Mouse (Mus musculus) stomach, postnatal 0 days (tissue): Measurements from ENCODE around the gene Sgce.

Experiments used
- CTCF ChIP-seq: IDR thresholded peaks from 2 replicates; pipeline ENCODE4 v1.5.1; 2016; ENCODE audit warnings: antibody characterized with exemption, low read depth, mild to moderate bottlenecking, moderate library complexity
- EP300 ChIP-seq: optimal IDR thresholded peaks from 2 replicates; pipeline ENCODE3; 2016; ENCODE audit warnings: antibody characterized with exemption

DNA sequence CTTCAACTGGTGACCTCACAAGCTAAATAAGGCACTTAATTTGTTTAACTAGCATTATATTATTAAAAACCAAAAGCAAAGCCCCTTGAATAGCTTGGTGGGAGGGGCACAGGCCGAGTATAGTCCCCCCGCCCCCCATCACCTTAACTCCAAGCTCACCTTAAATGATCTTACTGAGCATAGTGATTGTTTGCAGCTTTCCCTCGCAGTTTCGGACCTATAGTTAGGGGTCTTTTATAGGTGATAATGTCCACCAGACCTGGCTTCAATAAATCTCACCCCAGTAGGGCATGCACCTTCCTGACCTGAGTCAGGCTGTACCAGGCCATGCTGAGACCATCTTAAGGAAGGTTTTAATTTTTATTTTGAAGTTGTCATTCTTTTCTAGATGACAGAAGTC, 4.3 kb upstream of the Sgce start:
- TF ChIP-seq CTCF (no peak), EP300 (no peak)
